Mouse (Mus musculus) embryonic facial prominence, embryonic 13.5 days (tissue): ENCODE measurements around the gene Hist1h2af. TPM values are rescaled to one million over a fixed set of nuclear protein-coding genes. Genes with fewer than 3 reads are reported as not detected.
"Not testable (repeated sequence)": the region's sequence is repeated elsewhere in the genome, so short reads cannot be mapped to it uniquely, and the experiment has no call there.

Experiments used
- ATAC-seq: fragments of 200-750 bp; cut with Nextera tagmentation; 2 replicates; pipeline ENCODE4 v1.8.0; 2017; ENCODE audit warnings: low read depth; ENCODE audit not compliant: insufficient number of reproducible peaks, insufficient read depth, low FRiP score, low TSS enrichment
- H3K27ac ChIP-seq: fragments of 300-500 bp; sonication (generic); 2 replicates; pipeline ENCODE4 v1.5.1; 2015; ENCODE audit warnings: moderate library complexity, mild to moderate bottlenecking, inconsistent platforms
- H3K27me3 ChIP-seq: fragments of 300-500 bp; sonication (generic); 2 replicates; pipeline ENCODE4 v1.6.1; 2015; ENCODE audit warnings: mild to moderate bottlenecking, inconsistent platforms
- H3K36me3 ChIP-seq: fragments of 300-500 bp; sonication (generic); 2 replicates; pipeline ENCODE4 v1.6.1; 2015; ENCODE audit warnings: mild to moderate bottlenecking, inconsistent platforms
- H3K4me1 ChIP-seq: fragments of 300-500 bp; sonication (generic); 2 replicates; pipeline ENCODE4 v1.6.1; 2015; ENCODE audit warnings: inconsistent platforms
- H3K4me2 ChIP-seq: fragments of 300-500 bp; sonication (generic); 2 replicates; pipeline ENCODE4 v1.6.1; 2015; ENCODE audit warnings: moderate library complexity, mild to moderate bottlenecking, inconsistent platforms
- H3K4me3 ChIP-seq: fragments of 300-500 bp; sonication (generic); 2 replicates; pipeline ENCODE4 v1.5.1; 2015; ENCODE audit warnings: mild to moderate bottlenecking, inconsistent platforms
- H3K9ac ChIP-seq: fragments of 300-500 bp; sonication (generic); 2 replicates; pipeline ENCODE4 v1.6.1; 2015; ENCODE audit warnings: mild to moderate bottlenecking, inconsistent platforms
- H3K9me3 ChIP-seq: fragments of 300-500 bp; sonication (generic); 2 replicates; pipeline ENCODE4 v1.6.1; 2016; ENCODE audit warnings: inconsistent platforms
- WGBS: fragments of 180-500 bp; shearing (Covaris S2); methylation state at CpG from one replicate; pipeline ENCODE4 v1.1.7; 2015; ENCODE audit warnings: mixed read lengths; 5-methylcytosine and 5-hydroxymethylcytosine counted together
- polyA plus RNA-seq: library from polyadenylated mRNA; unstranded; fragments of >200 nt; fragmentation: Nextera tagmentation; extraction: Ambion mirVana; gene quantifications from 2 replicates; pipeline ENCODE4 v1.2.1, GENCODE M21; 2015

The Hist1h2af gene
- polyA plus RNA-seq, 1 experiment from 2014 or later = 6.6 TPM

DNA sequence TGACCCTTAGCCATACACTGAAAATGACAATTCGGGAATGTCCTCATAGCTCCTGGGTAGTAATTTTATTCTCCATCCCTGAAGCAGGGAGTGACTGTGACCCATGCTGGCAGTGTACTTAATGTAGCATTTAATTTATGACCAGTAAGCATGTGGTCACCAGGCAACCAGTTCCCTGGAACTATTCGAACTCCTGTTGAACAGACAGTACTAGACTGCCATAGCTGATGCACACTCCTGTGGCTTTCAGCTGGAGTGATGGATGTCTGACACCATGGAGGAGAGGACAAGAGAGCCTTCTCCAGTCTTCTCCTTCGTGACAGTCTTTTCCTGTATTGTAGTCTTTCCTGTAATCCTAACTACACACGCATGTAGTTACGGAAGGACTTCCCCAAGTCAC is 4.7 kb upstream of the Hist1h2af start:
- no peaks in the 10 kb centered on the region for H3K27me3 ChIP-seq
- no peak overlapping the region for H3K27ac ChIP-seq
- H3K4me1 ChIP-seq = peaks cover 21% of the 10 kb centered on the region
- H3K4me3 ChIP-seq = no peak overlapping the region
- no peak overlapping the region for H3K9ac ChIP-seq
- WGBS = 80% methylated on average over 5 of the region's 5 CpGs
- H3K4me2 ChIP-seq = peak overlapping the region; percentile 66; the same call in 1 of the 2 replicates
- H3K36me3 ChIP-seq = no peaks in the 10 kb centered on the region
- no peak for ATAC-seq
- H3K9me3 ChIP-seq = no peaks in the 10 kb centered on the region

DNA sequence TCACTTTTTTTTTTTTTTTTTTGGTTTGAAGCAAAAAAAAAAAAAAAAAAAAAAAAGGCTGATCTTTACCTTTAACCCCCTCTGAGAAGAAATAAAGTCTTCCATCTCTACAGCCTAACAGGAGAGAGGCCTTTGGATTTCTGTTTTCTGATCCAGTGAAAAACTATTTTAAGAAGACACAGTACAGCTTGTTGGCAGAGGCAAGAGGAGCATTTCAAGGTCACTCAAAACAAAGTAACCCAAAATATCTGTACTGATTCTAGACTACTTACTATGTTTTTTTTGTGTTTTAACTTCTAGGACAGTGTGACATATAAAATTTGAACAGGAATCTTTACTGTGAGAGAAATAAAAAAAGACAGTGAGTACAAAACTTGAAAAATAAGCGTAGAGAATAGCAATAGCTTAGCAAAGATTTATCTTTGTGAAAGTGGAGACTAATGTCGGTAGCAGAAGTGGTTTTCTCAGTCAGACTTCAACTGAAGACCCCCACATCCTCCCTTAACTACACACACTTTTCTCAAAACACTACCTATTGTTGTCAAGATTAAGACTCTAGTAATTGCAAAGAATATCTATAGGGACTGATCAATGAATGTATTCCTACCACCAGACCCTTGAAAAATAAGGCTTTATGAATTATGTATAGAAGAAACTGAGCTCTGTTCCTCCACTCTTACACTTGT is 4.1 kb upstream of the Hist1h2af start:
- peaks cover 25% of the 10 kb centered on the region for H3K4me1 ChIP-seq

DNA sequence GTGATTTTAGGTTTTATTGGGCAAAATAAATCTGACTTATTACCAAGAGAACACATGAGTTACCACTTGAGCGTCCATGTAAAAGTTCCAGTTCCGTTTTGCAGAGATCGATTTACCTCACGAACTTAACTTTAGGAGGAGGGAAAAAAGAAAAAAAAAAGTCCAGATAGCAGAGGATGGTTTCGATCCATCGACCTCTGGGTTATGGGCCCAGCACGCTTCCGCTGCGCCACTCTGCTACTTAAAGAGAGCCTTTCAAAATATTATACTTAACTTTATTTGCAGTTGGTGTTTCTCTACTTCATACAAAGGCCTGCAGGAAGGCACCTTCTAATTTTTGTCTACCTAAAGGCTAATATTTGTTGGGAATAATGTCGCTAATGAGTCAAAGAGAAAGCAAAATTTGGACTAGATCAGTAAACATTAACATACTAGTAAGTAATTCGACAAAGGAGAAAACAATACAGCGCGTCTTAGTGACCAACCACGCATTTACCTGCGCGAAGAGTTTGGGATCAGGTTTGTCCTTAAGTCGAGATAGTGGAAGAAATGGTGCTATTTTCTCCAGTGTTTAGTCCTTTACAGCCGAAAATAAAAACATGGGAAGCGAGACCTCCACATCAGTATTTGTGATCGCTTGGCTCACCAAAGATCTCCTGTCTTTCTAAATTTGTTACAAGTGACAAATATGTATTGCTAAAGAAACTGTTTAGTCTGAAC is 3.4 kb upstream of the Hist1h2af start:
- no peak for ATAC-seq
- Histone ChIP-seq H3K27ac (peak overlapping the region; percentile 97), H3K4me1 (peaks cover 24% of the 10 kb centered on the region), H3K4me2 (peak overlapping the region; percentile 66), H3K9ac (peak overlapping the region; percentile 84), H3K4me3 (peak overlapping the region; percentile 54), H3K36me3 (no peaks in the 10 kb centered on the region), H3K27me3 (no peaks in the 10 kb centered on the region), H3K9me3 (no peaks in the 10 kb centered on the region)
- under 1% methylated on average over 20 of the region's 20 CpGs for WGBS

More for the DNA sequence above, 4.1 kb upstream of the Hist1h2af start:
- Histone ChIP-seq H3K9me3 (no peaks in the 10 kb centered on the region), H3K9ac (peak overlapping the region; percentile 84), H3K4me3 (peak overlapping the region; percentile 54), H3K36me3 (no peaks in the 10 kb centered on the region), H3K27me3 (no peaks in the 10 kb centered on the region), H3K27ac (peak overlapping the region; percentile 97), H3K4me2 (peak overlapping the region; percentile 66)
- 27% methylated on average over 2 of the region's 2 CpGs for WGBS
- ATAC-seq = no peak

DNA sequence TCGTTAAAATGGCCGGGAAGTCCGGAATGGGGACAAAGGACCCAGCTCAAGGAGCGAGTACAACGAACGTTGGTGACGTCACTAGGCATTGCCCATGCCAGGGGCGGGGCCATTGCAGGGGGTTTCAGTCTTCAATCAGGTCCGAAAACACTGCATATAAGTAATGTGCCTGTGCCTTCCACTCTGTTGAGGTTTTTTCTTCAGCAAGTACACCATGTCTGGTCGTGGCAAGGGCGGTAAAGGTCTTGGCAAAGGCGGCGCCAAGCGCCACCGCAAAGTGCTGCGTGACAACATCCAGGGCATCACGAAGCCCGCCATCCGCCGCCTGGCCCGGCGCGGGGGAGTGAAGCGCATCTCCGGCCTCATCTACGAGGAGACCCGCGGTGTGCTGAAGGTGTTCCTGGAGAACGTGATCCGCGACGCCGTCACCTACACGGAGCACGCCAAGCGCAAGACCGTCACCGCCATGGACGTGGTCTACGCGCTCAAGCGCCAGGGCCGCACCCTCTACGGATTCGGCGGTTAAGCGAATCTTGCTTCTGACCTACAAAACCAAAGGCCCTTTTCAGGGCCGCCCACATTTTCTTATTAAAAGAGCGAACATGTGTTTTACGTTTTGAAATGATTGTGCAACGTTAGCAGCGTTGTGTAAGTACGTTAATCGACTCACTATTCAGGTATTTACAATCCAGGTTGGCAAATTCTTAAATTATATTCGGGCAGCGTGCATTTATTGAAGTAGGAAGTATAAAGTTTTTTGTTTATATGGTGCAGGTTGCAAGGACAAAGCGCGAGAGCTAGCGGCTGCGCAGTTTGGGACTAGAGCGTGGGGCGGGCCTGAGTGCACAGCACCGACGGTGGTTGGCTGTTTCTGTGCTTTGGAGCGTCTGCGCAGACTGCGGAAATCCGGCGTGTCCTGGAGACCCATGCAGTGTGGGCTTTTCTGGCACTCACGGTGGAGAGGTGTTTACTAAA is 2.5 kb upstream of the Hist1h2af start, which contains the start of gene Hist1h4h:
Gene Hist1h4h, plus strand, starts transcription at position 150 of the 975 bp plus-strand sequence.
- H3K27me3 ChIP-seq = no peaks in the 10 kb centered on the region
- ATAC-seq = peak; percentile 82
- peaks cover 25% of the 10 kb centered on the region for H3K4me1 ChIP-seq
- H3K27ac ChIP-seq = peak within 1 kb of the TSS; percentile 97
- no peaks in the 10 kb centered on the region for H3K36me3 ChIP-seq
- under 1% methylated on average over 60 of the region's 70 CpGs for WGBS
- peak within 1 kb of the TSS; percentile 66 for H3K4me2 ChIP-seq
- no peaks in the 10 kb centered on the region for H3K9me3 ChIP-seq
- peak within 1 kb of the TSS; percentile 54 for H3K4me3 ChIP-seq
- peak within 1 kb of the TSS; percentile 84 for H3K9ac ChIP-seq

DNA sequence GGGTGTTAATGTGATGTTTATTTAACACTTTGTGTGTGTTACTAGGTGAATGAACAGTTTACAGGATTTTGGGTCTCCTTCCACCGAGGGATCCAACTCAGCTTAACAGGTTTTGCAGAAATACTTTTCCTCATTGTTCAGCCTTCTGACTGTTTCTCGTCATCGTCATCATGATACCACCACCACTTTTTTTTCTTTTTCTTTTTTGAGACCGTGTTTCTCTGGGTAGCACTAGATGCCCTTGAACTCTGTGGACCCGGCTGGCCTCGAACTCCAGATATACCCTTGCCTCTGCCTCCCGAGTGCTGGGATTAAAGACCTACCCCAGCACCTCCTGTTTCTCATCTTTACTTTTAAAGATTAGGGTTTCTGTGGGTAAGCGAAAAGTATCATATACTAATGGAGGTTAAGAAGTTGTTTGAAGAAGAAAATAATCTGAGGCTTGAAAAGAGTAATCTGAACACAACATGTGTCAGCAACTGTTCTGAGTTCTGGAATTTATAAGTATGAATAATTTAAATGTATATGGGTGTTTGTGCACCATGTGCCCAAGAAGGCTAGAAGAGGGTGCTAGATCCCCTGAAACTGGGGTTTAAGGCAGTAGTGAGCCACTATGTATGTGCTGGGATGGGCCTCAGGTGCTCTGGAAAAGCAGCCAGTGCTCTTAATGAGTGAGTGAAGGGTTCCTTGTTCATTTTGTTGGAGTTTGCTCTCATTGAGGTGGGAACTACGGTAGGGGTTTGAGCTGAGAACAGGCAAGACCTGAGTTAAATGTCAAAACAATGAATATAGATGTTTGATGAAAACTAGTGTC is 1.2 kb upstream of the Hist1h2af start:
- H3K27me3 ChIP-seq = no peaks in the 10 kb centered on the region
- peak overlapping the region; percentile 97 for H3K27ac ChIP-seq
- H3K4me2 ChIP-seq = peak overlapping the region; percentile 66
- ATAC-seq = no peak
- peaks cover 37% of the 10 kb centered on the region for H3K4me1 ChIP-seq
- no peaks in the 10 kb centered on the region for H3K36me3 ChIP-seq
- H3K9me3 ChIP-seq = no peaks in the 10 kb centered on the region
- 19% methylated on average over 9 of the region's 9 CpGs for WGBS
- peak overlapping the region; percentile 84 for H3K9ac ChIP-seq
- H3K4me3 ChIP-seq = peak overlapping the region; percentile 54

DNA sequence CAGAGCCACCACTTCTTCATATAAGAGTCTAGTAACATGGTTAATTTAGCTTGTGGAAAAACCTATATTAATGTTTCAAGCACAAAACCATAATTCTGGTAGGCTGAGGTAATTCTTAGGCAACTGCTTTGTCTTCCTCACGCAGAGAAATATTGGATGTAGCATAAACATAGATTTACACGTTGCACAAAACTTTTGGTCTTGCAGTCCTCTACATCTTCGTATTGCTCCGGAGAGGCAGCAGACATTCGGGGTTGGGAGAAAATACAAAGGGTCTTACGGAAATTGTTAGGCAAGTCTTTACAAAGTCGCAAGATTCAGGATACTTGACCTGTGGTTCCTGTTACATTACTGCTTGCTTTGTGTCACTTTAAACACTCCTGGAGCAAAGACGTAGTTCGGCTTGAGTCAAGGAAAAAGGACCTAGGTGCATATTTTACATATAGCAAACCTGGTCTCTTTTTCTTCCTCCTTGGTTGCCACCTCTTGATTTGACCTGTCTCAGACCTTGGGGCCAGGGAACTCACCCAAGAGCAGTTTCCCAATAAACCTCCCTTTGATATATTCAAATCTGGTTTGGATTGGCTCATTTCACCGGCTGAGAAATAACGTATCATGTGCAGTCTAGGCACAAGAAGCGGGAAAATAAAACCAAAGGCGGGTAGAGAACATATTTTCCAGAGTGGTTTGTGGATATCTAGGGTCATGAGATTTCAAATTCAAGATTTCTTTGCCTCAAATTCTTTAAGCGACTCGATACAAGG is 844 bp downstream of the Hist1h2af start:
- WGBS = under 1% methylated on average over 15 of the region's 15 CpGs
- Histone ChIP-seq H3K4me1 (peaks cover 32% of the 10 kb centered on the region), H3K36me3 (no peaks in the 10 kb centered on the region), H3K4me3 (peak overlapping the region; percentile 54), H3K27me3 (no peaks in the 10 kb centered on the region), H3K9me3 (no peaks in the 10 kb centered on the region), H3K9ac (peak overlapping the region; percentile 75), H3K27ac (peak overlapping the region; percentile 97), H3K4me2 (peak overlapping the region; percentile 66)
- ATAC-seq = no peak

DNA sequence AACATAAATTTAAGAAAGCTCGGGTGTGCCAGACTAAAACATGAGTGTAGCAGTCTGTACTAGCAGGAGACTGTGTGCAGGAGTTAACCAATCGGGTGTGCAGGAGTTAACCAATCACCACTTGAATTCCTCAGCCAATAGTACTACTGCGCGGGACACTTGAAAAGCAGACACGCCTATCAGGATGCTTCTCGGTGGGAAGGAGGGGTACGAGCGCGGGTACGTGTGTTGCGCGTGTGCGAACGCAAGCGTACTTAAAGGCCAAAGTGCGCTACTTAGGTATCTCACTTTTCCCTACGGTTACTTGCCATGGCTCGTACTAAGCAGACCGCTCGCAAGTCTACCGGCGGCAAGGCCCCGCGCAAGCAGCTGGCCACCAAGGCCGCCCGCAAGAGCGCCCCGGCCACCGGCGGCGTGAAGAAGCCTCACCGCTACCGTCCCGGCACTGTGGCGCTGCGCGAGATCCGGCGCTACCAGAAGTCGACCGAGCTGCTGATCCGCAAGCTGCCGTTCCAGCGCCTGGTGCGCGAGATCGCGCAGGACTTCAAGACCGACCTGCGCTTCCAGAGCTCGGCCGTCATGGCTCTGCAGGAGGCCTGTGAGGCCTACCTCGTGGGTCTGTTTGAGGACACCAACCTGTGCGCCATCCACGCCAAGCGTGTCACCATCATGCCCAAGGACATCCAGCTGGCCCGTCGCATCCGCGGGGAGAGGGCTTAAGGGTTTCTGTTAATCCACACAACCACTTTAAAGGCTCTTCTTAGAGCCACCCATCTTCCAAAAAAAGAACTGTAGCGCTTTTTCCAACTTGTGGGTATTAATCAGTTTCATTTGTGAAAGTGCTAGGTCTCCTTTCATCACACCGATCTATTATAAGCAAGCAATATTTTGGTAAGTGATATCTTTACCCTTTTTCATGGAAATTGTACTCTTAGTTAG is 1.7 kb downstream of the Hist1h2af start, which contains the start of gene Hist1h3g:
Gene Hist1h3g, plus strand, starts transcription at position 286 of the 939 bp plus-strand sequence.
- H3K9me3 ChIP-seq, H3K36me3 ChIP-seq, H3K27me3 ChIP-seq: not testable (repeated sequence)
- Histone ChIP-seq H3K9ac (peak within 1 kb of the TSS; percentile 75), H3K4me1 (peaks cover 32% of the 10 kb centered on the region), H3K27ac (peak within 1 kb of the TSS; percentile 97), H3K4me3 (peak within 1 kb of the TSS; percentile 54), H3K4me2 (peak within 1 kb of the TSS; percentile 66)
- WGBS = under 1% methylated on average over 34 of the region's 62 CpGs
- ATAC-seq = peak; percentile 90

DNA sequence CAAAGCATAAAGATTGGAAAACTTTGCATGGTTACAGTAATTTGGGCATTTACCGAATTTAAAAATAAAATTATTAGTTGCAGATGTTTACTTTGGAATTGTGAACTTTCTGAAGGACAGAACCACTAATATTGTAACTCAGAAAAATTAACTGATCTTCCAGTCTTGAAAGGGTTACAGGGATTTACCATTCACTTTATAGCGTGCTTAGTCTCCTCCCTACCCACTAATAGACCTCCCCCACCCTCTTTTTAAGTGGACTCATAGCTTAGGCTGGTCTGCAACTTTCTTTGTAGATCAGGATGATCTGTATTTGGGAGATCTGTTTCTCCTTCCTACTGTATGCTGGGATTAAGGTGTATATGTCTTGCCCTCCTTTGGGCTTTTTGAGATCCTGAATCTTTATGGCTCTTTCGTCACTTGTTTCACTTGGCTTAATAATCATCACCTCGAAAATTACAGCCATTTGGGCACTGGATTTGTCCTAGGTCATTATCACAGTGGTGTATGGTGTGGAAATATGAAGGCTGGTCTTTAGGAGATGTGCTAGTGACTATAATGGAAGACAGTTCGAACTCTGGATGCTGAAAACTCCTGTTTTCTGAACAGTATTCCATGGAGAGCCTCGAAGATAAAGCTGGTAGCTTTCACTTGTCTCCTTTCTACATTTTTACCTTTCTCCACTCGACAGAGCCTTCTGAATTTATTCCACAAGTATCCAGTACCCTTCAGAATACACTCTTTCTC is 2.5 kb downstream of the Hist1h2af start:
- peak overlapping the region; percentile 66 for H3K4me2 ChIP-seq
- peak overlapping the region; percentile 54 for H3K4me3 ChIP-seq
- WGBS = 16% methylated on average over 7 of the region's 7 CpGs
- H3K9me3 ChIP-seq = no peaks in the 10 kb centered on the region
- H3K9ac ChIP-seq = peak overlapping the region; percentile 66
- H3K4me1 ChIP-seq = peaks cover 32% of the 10 kb centered on the region
- no peaks in the 10 kb centered on the region for H3K36me3 ChIP-seq
- no peak for ATAC-seq
- peak overlapping the region; percentile 97 for H3K27ac ChIP-seq
- H3K27me3 ChIP-seq = no peaks in the 10 kb centered on the region
